Mouse (Mus musculus): ENCODE measurements at regions not wholly inside any gene's neighbourhood (a gene's known extent, or its start where the extent isn't known, plus 50 kb on each side); places are given as distances from the start of the nearest gene placed in this dataset.

- Histone ChIP-seq H3K4me2 (no peak overlapping the region), H3K4me1 (ENCODE audit: insufficient read depth) (no peaks in the 10 kb centered on the region), H3K9ac (no peak overlapping the region), H3K9me3 (ENCODE audit: low read depth, low read length) (no peaks in the 10 kb centered on the region), H3K4me3 (ENCODE audit: low read depth, low read length) (no peak overlapping the region), H3K27ac (ENCODE audit: low read depth) (no peak overlapping the region), H3K36me3 (ENCODE audit: insufficient read depth) (no peaks in the 10 kb centered on the region), H3K27me3 (ENCODE audit: insufficient read depth, low read length) (no peaks in the 10 kb centered on the region)
- TF ChIP-seq CTCF (IDR thresholded peaks at IDR 0.05; ENCODE audit: low read depth): no peak
- 35% methylated on average over 7 of the region's 7 CpGs for WGBS
- DNase-seq (peak; percentile 26), ATAC-seq (ENCODE audit: insufficient read depth) (no peak)
Observed at GRCm38 (mm10) chr4:153905511-153905910, 51.5 kb upstream of the A430005L14Rik start.

All from lung, embryonic 14.5 days (tissue).